Mouse (Mus musculus) cerebellum, postnatal 14 days (tissue): Measurements from ENCODE around the gene Msx2.

Experiments used
- DNase-seq, 2 experiments: peaks; one replicate each; pipeline ENCODE4 v3.0.0; 2021; ENCODE audit warnings: mixed read lengths in 2 of 2

Msx2 gene

GRCm38 (mm10) chr13:53472614-53473124, at the start of gene Msx2:
Gene Msx2, minus strand, starts transcription at chr13:53473074.
- peak; percentile 69 to 76 for DNase-seq

- DNase-seq = no peak
Observed at GRCm38 (mm10) chr13:53521468-53521867, 48.6 kb upstream of the Msx2 start.

GRCm38 (mm10) chr13:53520343-53520937, 47.6 kb upstream of the Msx2 start:
- DNase-seq = no peak

- DNase-seq = no peak
Observed at GRCm38 (mm10) chr13:53519727-53520126, 46.9 kb upstream of the Msx2 start.

GRCm38 (mm10) chr13:53518306-53518705, 45.4 kb upstream of the Msx2 start:
- no peak for DNase-seq

GRCm38 (mm10) chr13:53514574-53514973, 41.7 kb upstream of the Msx2 start:
- DNase-seq = no peak

GRCm38 (mm10) chr13:53511366-53511765, 38.5 kb upstream of the Msx2 start:
- no peak for DNase-seq

GRCm38 (mm10) chr13:53502406-53502805, 29.5 kb upstream of the Msx2 start:
- DNase-seq = no peak

GRCm38 (mm10) chr13:53501561-53502253, 28.8 kb upstream of the Msx2 start:
- DNase-seq = no peak

- no peak for DNase-seq
Observed at GRCm38 (mm10) chr13:53501057-53501456, 28.2 kb upstream of the Msx2 start.

- no peak for DNase-seq
Observed at GRCm38 (mm10) chr13:53486512-53486911, 13.6 kb upstream of the Msx2 start.

GRCm38 (mm10) chr13:53475701-53476188, 2.9 kb upstream of the Msx2 start:
- DNase-seq = peak; percentile 47 to 51

GRCm38 (mm10) chr13:53474491-53474890, 1.6 kb upstream of the Msx2 start:
- DNase-seq = no peak

GRCm38 (mm10) chr13:53473991-53474390, 1.1 kb upstream of the Msx2 start:
- no peak for DNase-seq

GRCm38 (mm10) chr13:53473291-53473690, 417 bp upstream of the Msx2 start:
- no peak for DNase-seq

- DNase-seq = no peak
Observed at GRCm38 (mm10) chr13:53471926-53472613, 804 bp downstream of the Msx2 start.

- no peak for DNase-seq
Observed at GRCm38 (mm10) chr13:53471411-53471810, 1.5 kb downstream of the Msx2 start.

- DNase-seq = no peak
Observed at GRCm38 (mm10) chr13:53470437-53471151, 2.3 kb downstream of the Msx2 start.

- DNase-seq = no peak
Observed at GRCm38 (mm10) chr13:53469756-53470155, 3.1 kb downstream of the Msx2 start.

GRCm38 (mm10) chr13:53468171-53468570, 4.7 kb downstream of the Msx2 start:
- no peak for DNase-seq

- DNase-seq = no peak
Observed at GRCm38 (mm10) chr13:53466189-53466866, 6.5 kb downstream of the Msx2 start.

GRCm38 (mm10) chr13:53465191-53465820, 7.6 kb downstream of the Msx2 start:
- DNase-seq = no peak
